Mouse (Mus musculus) stomach, postnatal 0 days (tissue): ENCODE results near the gene Lama2. TPM values are rescaled to one million over a fixed set of nuclear protein-coding genes. Genes with fewer than 3 reads are reported as not detected.
A peak's percentile ranks its signal among the peaks of the same experiment; 100 is the strongest.

Experiments
- ATAC-seq: fragments of 200-750 bp; cut with Nextera tagmentation; 2 replicates; pipeline ENCODE4 v1.8.0; 2017; ENCODE audit not compliant: low FRiP score, low TSS enrichment
- DNase-seq: peaks from one replicate; pipeline ENCODE4 v3.0.0-alpha.2; 2016; ENCODE audit warnings: low spot score
- H3K27ac ChIP-seq: fragments of 300-500 bp; sonication (generic); replicated peaks from 2 replicates; pipeline ENCODE4 v1.5.1; 2014; ENCODE audit warnings: mild to moderate bottlenecking, control low read depth
- H3K27me3 ChIP-seq: fragments of 300-500 bp; sonication (generic); 2 replicates; pipeline ENCODE4 v1.6.1; 2014; ENCODE audit warnings: low read length; ENCODE audit not compliant: control insufficient read depth, insufficient read depth
- H3K36me3 ChIP-seq: fragments of 300-500 bp; sonication (generic); 2 replicates; pipeline ENCODE4 v1.6.1; 2014; ENCODE audit warnings: low read length, mixed read lengths; ENCODE audit not compliant: control insufficient read depth, insufficient read depth
- H3K4me1 ChIP-seq: fragments of 300-500 bp; sonication (generic); replicated peaks from 2 replicates; pipeline ENCODE4 v1.6.1; 2014; ENCODE audit warnings: antibody characterized with exemption; ENCODE audit not compliant: control insufficient read depth, insufficient read depth
- H3K4me2 ChIP-seq: fragments of 300-500 bp; sonication (generic); replicated peaks from 2 replicates; pipeline ENCODE4 v1.6.1; 2014; ENCODE audit warnings: low read depth, mild to moderate bottlenecking, control low read depth, moderate library complexity
- H3K4me3 ChIP-seq: fragments of 300-500 bp; sonication (generic); 2 replicates; pipeline ENCODE4 v1.5.1; 2014; ENCODE audit warnings: low read depth, low read length, control low read depth
- H3K9ac ChIP-seq: fragments of 300-500 bp; sonication (generic); 2 replicates; pipeline ENCODE4 v1.6.1; 2014; ENCODE audit warnings: mild to moderate bottlenecking, low read length, control low read depth, mixed read lengths
- H3K9me3 ChIP-seq: fragments of 300-500 bp; sonication (generic); 2 replicates; pipeline ENCODE4 v1.6.1; 2016; ENCODE audit warnings: low read length; ENCODE audit not compliant: control insufficient read depth
- CTCF ChIP-seq: IDR thresholded peaks from 2 replicates; pipeline ENCODE4 v1.5.1; 2016; ENCODE audit warnings: antibody characterized with exemption, low read depth, mild to moderate bottlenecking, moderate library complexity
- EP300 ChIP-seq: optimal IDR thresholded peaks from 2 replicates; pipeline ENCODE3; 2016; ENCODE audit warnings: antibody characterized with exemption
- WGBS: fragments of 180-500 bp; shearing (Covaris S2); extraction: QIAGEN DNeasy Blood & Tissue Kit; methylation state at CpG from one replicate; pipeline ENCODE4 v1.1.7; 2014; 5-methylcytosine and 5-hydroxymethylcytosine counted together
- polyA plus RNA-seq: library from polyadenylated mRNA; unstranded; fragments of >200 nt; fragmentation: Nextera tagmentation; extraction: Ambion mirVana; gene quantifications from 2 replicates; pipeline ENCODE4 v1.2.1, GENCODE M21; 2015

Gene Lama2
- polyA plus RNA-seq, 1 experiment from 2014 or later = 12.8 TPM

DNA sequence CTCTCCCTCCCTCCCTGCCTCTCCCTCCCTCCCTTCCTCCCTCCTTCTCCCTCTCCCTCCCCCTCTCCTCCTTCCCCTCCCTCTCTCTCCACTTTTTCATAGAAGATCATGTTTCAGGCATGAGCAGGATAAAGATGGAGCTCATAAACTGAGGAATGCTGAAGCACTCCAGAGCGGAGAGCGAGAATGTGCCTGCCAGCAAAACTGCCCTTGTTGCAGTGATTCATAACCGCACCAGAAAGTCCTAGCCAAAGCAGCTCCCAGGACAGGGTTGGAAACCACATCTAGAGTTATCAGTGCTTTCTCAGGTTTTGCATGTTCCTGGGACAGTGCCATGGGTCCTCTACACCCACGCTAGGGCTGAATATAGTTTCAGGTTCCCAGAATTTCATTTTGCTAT lies 555.9 kb downstream of the Lama2 start:
- WGBS = 39% methylated on average over 4 of the region's 4 CpGs
- Histone ChIP-seq H3K27me3 (no peaks in the 10 kb centered on the region), H3K36me3 (no peaks in the 10 kb centered on the region), H3K9ac (no peak overlapping the region), H3K4me1 (no peaks in the 10 kb centered on the region), H3K4me3 (no peak overlapping the region), H3K27ac (no peak overlapping the region), H3K9me3 (no peaks in the 10 kb centered on the region), H3K4me2 (no peak overlapping the region)
- DNase-seq = peak; percentile 13
- TF ChIP-seq EP300 = no peak
- TF ChIP-seq CTCF = no peak
- ATAC-seq = peak; percentile 38; the same call in 1 of the 2 replicates

- H3K4me3 ChIP-seq = no peak overlapping the region
- DNase-seq (no peak), ATAC-seq (no peak)
- H3K9ac ChIP-seq = no peak overlapping the region
- H3K27me3 ChIP-seq = no peaks in the 10 kb centered on the region
- H3K4me2 ChIP-seq = no peak overlapping the region
- no peaks in the 10 kb centered on the region for H3K36me3 ChIP-seq
- TF ChIP-seq EP300 = no peak
- no peak for TF ChIP-seq CTCF
- H3K27ac ChIP-seq = no peak overlapping the region
- H3K9me3 ChIP-seq = no peaks in the 10 kb centered on the region
- no peaks in the 10 kb centered on the region for H3K4me1 ChIP-seq
- 73% methylated on average over 4 of the region's 4 CpGs for WGBS
Observed at GRCm38 (mm10) chr10:27054488-27054887, 565.1 kb downstream of the Lama2 start.

DNA sequence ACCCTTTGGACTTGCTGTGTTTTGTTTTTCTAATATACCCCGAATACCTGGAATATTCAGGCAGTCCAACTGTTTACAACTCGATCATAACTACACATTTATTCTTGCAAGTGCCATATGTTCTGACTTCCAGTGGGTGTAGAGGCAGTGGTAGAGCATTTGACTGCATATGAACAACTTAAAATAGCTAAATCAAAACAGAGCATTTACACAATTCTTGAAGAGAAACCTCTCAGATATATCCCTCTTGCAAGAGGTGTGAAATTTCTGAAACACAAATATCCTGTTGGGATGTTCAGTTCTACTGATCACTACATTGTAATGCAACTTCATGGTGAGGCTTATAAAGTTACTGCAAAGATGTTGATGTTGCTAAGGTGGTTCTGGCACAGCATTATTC lies 572.4 kb downstream of the Lama2 start:
- Histone ChIP-seq H3K9me3 (no peaks in the 10 kb centered on the region), H3K4me2 (no peak overlapping the region), H3K9ac (no peak overlapping the region), H3K4me1 (no peaks in the 10 kb centered on the region), H3K27ac (no peak overlapping the region), H3K27me3 (no peaks in the 10 kb centered on the region), H3K36me3 (no peaks in the 10 kb centered on the region), H3K4me3 (no peak overlapping the region)
- WGBS = 76% methylated on average over 2 of the region's 2 CpGs
- TF ChIP-seq CTCF = no peak
- TF ChIP-seq EP300 = no peak
- DNase-seq (no peak), ATAC-seq (no peak)

GRCm38 (mm10) chr10:27041812-27042211 lies 577.7 kb downstream of the Lama2 start:
- Histone ChIP-seq H3K9me3 (no peaks in the 10 kb centered on the region), H3K4me2 (no peak overlapping the region), H3K4me1 (no peaks in the 10 kb centered on the region), H3K4me3 (no peak overlapping the region), H3K9ac (no peak overlapping the region), H3K27me3 (no peaks in the 10 kb centered on the region), H3K36me3 (no peaks in the 10 kb centered on the region), H3K27ac (no peak overlapping the region)
- TF ChIP-seq CTCF = no peak
- no peak for TF ChIP-seq EP300
- DNase-seq (no peak), ATAC-seq (no peak)
- WGBS = 27% methylated on average over 1 of the region's 1 CpGs

DNA sequence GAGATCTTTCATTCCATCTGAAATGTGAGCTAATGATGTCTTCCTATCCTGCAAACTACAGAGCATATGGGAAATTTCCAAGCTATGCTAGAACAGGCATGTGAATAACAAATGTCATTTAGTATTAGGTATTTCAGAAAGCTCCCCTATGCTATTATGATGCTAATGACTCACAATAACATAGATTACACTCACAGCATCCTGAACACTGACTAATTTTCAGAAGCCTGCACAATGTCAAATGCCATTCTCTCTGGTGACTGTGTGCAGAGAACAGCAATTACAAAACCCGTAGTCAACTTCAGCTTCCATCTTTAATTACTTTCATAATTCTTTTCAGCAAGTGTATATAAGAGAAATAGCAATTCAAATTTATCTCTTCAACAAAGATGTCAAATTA lies 596.9 kb downstream of the Lama2 start:
- no peaks in the 10 kb centered on the region for H3K27me3 ChIP-seq
- no peak for TF ChIP-seq CTCF
- TF ChIP-seq EP300 = no peak
- H3K9me3 ChIP-seq = no peaks in the 10 kb centered on the region
- ATAC-seq (no peak), DNase-seq (no peak)
- WGBS = 69% methylated on average over 1 of the region's 1 CpGs
- H3K9ac ChIP-seq = no peak overlapping the region
- no peaks in the 10 kb centered on the region for H3K36me3 ChIP-seq
- no peak overlapping the region for H3K4me3 ChIP-seq
- H3K4me2 ChIP-seq = no peak overlapping the region
- H3K4me1 ChIP-seq = no peaks in the 10 kb centered on the region
- H3K27ac ChIP-seq = no peak overlapping the region

GRCm38 (mm10) chr10:27012804-27013365 lies 606.7 kb downstream of the Lama2 start:
- no peaks in the 10 kb centered on the region for H3K9me3 ChIP-seq
- no peaks in the 10 kb centered on the region for H3K27me3 ChIP-seq
- no peak for ATAC-seq
- H3K4me2 ChIP-seq = no peak overlapping the region
- DNase-seq = no peak
- no peak overlapping the region for H3K9ac ChIP-seq
- no peak for TF ChIP-seq EP300
- peak; percentile 17; the same call in 1 of the 2 replicates for TF ChIP-seq CTCF
- no peak overlapping the region for H3K27ac ChIP-seq
- H3K36me3 ChIP-seq = no peaks in the 10 kb centered on the region
- H3K4me1 ChIP-seq = no peaks in the 10 kb centered on the region
- no peak overlapping the region for H3K4me3 ChIP-seq
